Mouse (Mus musculus) retina, embryonic 14.5 days (tissue): ENCODE measurements around the gene Chit1.

Experiments
- DNase-seq: peaks from one replicate; pipeline ENCODE4 v3.0.0-alpha.2; 2015; ENCODE audit warnings: low spot score

The Chit1 gene

DNA sequence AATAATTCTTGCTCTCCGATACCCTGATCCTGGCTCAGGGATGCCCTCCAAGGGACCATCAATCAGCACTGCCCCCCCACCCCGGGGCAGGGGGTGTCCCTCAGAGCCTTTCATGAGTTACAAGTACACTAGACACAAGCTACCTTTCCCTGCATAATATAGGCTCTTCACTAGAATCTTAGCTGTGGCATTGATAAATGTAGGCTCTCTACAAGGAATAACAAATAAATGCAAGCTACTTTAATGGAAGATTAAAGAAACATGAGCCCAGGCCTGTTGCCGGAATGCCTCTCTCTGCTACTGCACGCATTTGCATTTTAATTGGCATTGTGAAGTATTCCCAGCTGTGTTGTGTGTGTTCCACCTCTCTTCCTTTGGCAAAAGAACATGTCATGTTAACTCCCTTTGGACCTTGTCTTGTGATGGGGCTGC is 31.3 kb downstream of the Chit1 start:
- DNase-seq, result no peak

DNA sequence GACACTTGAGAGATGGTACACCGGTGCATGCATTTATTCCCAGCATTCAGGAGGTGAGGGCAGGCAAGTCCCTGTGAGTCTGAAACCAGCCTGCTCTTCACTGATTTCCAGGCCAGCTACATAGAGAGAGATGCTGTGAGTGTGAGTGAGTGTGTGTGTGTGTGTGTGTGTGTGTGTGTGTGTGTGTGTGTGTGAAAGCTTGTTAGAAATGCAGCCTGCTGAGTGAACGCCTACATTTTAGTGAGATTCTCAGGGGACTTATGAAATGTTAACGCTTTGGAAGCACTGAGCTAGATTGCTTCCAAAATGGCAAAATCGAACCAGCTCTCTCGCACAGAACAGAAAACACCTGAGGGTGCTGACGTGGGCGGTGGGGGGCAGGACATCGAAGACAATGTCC is 35.0 kb downstream of the Chit1 start:
- DNase-seq, result no peak

DNA sequence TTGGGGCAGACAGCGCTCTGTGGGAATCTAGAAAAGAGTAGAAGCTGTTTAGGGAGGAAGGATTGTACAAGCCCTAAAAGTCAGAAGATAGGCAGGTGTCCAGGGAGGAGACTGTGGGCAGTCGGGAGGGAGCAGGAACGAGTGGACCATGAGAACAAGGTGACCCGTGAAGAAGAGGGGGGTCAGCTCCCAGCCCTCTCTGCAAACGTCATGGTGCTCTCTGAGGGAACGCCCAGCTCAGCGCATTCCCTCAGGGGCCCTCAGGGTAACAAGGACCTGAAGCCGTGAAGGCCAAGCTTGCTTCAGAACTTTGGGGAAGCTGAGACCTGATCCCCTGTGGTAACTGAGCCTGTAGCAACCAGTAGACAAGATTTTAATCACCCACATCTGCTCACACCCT is 39.0 kb downstream of the Chit1 start:
- no peak for DNase-seq

DNA sequence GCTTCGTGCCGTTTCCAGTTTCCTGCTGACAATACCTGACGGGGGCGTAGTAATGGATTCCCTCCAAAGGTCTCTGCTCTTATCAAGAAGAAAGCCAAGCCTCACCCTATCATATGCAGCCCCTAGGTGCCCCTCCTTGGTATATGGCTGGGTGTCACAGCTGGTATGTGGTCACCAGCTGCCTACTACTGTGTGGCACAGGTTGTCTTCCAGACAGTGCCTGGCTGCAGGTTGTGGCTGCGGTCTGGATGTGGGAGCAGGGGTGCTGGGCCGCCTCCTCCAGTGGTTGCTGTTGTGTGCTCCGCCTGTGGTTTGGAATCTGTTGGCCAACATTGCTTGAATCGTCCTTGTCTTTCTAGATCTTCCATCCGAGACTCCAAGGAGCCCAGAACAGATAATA is 39.7 kb downstream of the Chit1 start:
- DNase-seq, result no peak

DNA sequence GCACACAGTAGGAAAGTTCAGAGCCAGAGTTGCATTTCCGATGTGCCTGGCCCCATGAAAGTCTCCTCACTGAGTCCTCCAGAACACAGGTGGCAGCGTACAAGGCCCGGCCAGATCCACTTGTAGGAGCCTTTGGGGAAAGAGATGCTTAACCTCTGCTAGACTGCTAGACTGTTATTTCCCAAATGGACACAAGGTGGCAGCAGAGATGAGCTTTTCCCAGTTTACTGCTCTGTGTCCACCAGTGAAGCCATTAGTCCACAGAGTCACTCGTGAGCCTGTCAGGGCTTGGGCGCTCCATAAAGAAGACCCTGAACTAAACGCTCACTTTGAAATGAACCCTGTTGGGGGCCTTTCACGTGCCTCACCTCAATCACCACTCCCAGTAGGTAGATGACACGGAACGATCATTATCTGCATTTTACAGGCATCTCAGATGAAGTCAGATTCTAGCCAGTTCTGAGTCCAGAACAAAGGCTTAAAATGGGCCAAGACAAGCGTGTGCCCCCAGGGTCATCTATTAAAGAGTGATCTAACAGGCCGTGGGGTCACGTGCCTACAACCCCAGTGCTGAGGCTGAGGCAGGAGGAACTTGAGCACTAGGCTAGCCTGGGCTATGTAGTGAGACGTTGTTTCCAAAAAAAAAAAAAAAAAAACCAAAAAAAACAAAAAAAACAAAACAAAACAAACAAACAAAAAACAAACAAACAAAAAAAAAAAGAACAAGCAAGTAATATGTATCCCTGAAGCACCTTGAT is 40.8 kb downstream of the Chit1 start:
- DNase-seq, result peak; percentile 99

DNA sequence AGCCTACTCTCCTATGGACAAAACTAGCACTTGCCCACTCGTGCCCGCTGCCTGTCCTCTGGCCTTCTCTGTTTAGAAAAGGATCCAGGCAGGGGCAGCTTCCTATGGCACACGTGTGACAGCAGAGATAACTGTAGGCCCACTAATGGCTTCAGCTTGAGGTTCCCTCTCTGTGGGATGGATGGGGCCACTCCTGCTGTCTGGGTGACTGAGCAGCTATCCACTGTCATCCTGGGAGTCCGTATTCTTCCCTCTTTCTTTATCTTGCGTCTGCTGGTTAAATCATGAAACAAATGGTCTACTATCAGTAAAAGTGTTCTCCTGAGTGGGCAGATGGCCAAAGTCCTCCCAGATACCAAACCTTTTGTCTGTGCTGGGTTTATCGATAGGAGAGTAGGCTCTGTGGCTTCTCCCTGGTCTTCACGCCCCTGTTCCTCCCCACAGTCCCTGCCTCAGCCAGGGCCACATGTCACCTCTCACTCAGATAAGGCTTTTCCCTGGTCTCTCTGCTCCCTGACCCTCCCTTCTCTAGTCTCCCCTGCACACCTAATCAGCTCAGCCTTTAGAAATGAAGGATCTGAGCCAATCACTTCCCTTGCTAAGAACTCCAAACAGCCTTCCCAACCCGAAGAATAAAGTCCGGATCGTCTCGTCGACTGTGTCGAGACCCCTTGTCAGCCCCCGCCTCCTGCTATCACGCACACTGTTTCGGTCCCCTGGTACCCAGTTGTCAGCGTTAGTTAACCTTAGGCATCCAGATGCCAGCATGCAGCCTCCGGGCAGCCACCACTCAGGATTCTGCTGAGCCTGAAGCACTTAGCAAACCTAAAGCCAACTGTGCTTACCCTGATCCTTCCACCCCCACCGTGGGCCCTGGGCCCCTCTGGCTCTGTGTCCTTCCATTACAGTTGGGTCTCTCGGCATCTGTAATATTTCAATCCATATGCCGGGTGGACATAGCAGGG is 41.9 kb downstream of the Chit1 start:
- DNase-seq, result no peak

DNA sequence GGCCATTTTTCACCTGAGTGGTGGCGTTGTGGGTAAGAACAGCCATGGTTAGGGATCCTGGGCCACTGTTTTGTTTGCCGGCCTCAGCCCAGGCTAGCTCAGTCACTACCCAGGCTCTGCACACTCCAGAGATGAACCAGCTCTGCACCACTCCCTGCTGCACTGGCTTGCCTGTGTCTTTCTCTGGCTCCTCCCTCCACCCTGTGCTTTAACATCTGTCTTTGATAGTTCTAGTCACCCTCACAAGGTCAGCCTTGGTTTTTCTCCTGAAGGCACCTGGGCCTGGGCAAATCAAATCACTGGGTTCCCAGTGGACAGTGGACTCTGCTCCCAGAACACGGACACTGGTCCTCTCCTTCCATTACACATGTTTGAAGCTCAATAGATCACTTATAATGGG is 43.1 kb downstream of the Chit1 start:
- no peak for DNase-seq

DNA sequence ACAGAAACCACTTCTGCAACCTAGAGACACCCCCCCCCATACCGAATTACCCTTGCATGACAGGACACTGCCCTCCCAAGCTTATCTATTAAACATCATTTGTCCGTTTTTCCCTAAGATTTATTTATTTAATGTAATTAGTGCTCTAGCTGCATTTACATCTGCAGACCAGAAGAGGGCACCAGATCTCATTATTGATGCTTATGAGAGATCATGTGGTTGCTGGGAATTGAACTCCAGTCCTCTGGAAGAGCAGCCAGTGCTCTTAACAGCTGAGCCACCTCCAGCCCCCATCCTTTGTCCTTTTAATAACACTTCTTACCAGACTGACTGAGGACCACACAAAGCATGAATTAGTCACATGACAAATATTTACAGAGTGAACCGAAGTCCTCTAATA is 43.6 kb downstream of the Chit1 start:
- DNase-seq, result no peak

DNA sequence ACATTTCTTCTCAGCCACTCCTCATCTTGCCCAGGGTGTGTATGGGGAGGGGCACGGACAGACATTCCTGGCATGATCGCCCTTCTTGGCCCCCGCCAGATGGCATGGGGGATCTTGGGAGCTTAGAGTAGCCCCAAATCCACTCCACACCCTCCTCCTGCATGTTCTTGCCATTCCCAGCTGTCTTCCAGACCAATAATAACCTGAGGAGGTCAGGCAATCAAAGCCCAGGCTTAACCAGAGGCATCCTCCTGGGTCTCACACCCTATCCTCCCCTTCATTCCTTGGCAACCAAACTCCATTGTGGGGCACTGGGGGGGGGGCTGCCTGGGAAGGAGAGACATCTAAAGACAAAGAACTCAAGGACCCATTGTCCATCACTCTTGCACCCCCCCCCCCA is 49.4 kb downstream of the Chit1 start:
- DNase-seq, result no peak

DNA sequence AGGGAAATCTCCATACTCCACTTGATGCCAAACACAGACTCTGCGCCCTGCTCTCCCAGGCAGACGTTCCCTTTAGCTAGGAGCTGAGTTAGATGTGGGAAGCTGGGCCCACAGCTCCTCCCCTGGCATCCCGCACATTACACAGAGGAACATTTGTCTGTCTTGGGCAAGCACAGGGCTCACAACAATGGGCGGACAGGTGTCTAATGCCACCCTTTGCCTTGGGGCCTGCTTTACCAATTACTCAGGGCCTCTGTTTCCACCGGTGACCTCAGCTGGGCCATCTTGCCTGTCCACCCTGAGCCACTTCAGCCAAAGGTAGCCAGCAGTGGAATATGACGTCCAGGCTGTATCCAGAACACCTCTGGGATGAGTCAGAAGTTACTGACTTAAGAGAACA is 50.4 kb downstream of the Chit1 start:
- DNase-seq, result no peak

DNA sequence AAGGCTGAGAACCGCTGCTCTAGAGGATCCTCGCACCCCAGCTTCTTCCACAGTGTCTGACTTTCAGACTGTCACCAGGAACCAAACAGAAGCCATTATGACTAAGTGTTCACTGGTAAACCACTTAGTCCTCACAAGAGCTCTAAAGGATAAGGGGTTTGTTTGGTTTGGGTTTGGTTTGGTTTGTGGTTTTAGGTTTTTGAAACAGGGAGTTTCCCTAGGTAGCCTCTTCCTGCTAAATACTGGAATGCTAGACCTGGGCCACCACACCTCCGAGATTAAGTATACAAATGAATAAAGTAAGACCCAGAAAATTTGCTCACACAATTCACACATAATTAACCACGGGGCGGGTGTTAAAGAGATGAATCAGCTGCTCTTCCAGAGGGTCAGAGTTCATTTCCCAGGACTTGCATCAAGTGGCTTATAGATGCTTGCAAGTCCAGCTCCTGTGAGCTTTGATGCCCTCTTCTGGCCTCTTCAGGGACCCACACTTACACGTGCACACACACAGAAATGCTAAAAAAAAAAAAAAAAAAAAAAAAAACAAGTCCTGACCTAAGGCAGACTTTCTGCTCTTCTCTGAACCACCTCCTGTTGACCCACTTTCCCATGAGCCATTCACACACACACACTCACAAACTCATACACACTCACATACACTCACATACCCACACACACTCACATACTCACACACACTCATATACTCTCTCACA is 51.6 kb downstream of the Chit1 start:
- DNase-seq, result no peak

DNA sequence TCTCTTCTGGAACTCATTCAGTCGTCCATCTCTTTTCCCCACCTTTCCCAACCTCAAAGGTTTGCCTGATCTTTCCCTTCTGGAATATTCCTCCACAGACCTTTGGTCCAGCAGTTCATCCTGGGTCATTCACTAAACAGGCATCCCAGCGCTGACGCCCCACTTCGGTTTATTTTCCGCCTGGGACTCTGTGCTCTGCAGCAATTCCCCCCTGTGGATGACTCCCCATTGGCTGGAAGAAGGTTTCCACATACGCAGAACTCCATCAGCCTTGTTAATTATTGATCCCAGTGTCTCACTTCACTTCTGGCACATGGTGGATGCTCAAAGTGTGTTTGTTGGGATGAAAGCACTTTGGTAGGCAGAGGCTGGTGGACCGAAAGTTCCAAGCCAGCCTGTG is 52.4 kb downstream of the Chit1 start:
- no peak for DNase-seq

DNA sequence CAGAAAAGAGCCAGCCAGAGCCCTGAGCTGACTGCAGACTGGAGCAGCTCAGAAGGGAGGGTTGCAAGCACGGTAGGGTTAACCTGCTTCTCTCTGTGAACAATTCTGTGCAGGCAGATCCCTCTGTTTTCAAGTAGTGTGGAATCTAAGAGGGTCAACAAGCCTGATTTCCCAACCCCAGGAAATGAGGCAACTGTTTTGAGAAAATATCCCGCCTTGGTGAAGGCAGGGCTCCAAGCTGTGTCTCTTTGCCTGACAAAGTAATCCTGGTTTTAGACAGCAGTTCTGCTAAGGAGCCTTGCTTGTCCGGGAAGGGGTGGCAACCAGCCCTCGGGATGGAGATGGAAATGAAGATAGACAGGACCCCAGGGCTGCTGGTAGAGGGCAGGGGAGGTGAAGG is 53.4 kb downstream of the Chit1 start:
- no peak for DNase-seq

DNA sequence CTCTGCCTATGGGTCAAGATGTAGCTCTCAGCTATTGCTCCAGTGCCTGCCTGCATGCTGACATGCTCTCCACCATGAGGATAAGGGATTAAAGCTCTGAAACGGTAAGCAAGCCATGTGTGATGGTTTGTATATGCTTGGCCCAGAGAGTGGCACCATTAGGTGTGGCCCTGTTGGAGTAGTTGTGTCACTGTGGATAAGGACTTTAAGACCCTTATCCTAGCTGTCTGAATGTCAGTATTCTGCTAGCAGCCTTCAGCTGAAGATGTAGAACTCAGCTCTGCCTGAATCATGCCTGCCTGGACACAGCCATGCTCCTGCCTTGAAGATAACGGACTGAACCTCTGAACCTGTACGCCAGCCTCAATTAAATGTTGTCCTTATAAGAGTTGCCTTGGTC is 55.5 kb downstream of the Chit1 start:
- no peak for DNase-seq

DNA sequence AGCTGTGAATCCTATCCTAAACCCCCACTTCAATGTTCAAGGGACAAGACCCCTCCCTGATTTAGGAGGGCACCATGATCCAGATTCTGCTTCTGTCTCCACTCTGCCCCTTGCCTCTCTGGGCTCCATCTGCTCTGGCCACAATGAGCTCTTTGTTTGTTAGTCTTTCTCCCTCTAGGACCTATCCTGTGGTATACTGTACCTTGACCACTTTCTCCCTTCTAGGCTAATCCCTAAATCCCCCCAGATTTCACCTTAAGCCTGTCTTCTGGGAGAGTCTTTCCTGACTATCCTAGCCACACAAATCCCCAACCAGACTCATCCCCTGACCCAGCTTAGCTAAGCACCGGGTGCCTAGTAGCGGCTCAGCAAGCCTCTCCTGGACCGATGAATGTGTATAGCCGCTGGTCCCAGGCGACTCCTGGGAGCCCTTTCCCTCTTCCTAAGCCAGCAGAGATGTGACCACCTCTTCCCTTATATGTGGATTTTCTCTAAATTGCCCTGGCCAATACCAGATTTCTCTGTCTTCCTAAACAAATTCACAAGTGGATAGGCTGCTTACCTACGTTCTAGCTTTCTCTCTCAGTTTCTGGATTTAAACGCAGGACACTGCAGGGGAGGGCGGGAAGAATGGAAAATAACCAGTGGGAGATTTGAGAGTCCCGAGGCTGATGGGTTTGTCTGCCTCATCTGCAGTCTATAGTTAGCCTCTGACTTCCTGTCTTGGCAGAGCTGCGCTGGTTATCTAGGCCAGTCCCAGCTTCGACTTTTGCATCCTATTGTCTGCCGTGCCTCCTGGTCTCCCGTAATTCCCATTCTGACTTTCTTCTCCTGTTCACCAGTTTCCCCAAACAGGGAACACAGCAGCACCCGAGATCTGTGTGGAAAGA is 56.6 kb downstream of the Chit1 start:
- peak; percentile 29 for DNase-seq

DNA sequence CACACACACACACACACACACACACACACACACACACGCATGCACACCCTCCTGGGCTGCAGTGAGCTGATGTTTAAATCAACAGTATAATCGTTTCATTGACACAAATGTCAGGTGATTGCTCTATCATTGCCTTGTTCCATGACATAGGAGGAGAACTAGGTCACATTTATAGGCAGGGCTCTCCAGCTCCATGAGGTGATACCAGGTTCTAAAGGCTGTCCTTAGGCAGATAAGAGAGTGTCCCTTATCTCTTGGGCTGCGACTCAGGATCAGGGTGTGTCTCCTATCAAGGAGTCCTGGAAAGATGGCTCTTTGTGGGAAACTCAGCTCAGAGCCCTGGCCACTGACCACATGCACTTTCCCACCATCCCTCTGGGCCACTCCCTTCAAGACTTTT is 57.5 kb downstream of the Chit1 start:
- no peak for DNase-seq

DNA sequence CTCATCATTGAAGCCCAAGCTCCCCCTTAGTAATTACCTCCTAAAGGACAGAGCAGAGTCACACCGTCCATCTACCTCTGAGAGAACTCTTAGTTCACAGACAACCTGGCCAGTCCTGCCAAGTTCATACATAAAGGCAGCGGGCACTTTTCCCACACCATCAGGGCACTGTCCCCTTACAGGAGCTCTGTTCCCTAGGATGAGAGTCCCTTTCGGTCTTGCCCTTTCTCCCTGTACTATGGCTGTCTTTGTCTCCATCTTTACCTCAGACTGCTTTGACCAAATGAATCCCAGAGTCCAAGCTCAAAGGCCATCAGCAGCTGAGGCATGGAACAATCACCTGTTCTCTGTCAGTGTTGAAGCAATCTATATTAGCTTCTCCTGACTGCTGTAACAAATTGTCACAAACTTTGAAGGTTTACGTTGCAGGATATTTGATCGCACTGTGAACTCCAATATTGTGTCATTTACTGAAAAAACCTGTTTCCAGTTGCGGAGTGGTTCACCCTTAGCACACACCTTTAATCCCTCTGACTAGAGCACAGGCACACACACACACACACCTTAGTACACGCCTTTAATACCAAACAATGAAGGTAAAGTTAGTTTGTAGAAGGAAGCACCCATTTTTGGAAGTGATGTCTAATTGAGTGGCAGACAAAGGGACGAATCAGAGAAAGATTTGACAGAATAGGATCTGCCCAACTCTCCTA is 58.1 kb downstream of the Chit1 start:
- DNase-seq, result no peak

DNA sequence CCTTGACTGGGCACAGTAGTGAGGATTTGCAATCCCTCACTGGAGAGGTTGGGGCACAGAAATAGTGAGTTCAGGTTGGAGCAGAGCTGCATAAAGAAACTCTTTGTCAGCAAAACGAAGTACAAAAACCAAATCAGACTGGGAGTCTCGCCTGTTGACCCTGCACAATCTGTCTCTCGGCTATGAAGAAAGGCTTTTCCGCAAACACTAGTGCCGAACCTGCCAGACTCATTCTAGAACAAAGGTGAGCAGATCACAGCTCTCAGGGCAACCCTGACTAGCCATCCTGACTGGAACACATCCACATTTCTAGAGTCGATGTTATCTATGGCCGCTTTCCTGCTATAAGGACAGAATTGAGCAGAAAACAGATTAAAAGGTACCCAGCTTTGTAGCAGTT is 62.0 kb downstream of the Chit1 start:
- no peak for DNase-seq

DNA sequence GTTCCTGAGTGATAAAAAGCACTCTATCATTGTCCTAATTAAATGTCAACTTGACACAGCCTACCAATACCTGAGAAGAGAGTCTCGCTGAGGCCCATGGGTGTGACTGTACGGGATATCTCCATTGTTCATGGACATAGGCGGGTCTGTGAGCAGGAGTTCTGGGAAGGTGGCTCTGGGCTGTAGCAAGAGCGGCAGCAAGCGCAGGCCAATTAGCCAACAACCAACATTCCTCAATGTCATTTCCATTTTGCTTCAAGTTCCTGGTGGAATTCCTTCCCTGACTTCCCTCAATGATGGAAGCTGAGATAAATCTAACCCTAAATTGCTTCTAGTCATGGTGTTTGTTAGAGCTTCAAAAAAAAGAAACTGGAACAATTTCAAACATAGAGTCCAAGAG is 66.9 kb downstream of the Chit1 start:
- DNase-seq, result peak; percentile 63

DNA sequence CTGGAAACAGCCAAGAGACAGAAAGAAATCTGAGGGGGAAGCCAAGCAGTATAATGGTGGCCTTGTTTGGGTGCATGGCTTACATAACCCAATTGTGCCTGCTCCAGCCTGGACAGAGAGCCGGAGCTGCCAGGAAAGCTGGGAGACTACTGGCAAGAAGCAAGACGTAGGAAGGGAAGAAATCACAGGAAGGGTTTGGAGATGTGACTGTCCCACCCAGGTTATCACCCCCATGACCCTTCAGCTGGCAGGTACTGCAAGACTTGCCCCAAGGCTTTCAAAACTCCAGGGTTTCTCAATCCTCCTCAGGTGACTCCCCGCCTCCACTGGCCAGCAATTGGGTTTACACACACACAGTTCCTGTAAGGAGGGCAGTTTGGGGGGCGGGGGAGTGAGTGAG is 71.0 kb downstream of the Chit1 start, which contains the start of gene Chil1:
TSS of gene Chil1 (plus strand) at position 152 of the 400 bp plus-strand sequence.
- no peak for DNase-seq

DNA sequence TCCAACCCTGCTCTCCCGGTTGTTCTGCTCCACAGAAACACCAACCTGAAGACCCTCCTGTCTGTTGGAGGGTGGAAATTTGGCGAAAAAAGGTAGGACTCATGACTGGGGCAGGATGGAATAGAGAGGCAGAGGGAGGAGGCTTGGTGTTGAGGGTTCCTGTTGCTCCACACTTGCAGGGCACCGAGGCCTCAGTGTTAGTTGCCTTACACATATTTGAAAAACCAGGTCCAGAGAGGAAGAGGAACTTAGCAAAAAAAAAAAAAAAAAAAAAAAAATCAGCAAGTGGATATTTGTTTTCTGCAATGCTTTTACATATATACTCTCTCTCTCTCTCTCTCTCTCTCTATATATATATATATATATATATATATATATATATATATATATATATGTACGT is 73.0 kb downstream of the Chit1 start:
- no peak for DNase-seq
